Mouse (Mus musculus) MEL (cell line): Measurements from ENCODE around the gene Eef1b2.

Experiments used
- CTCF ChIP-seq, 3 experiments: IDR thresholded peaks in 2 of 3; conservative IDR thresholded peaks in 1 of 3; 2 replicates each; pipeline ENCODE4 v1.5.1; 2011 to 2012; ENCODE audit warnings: low read length in 3 of 3, low read depth in 2 of 3, mild to moderate bottlenecking in 2 of 3, improper control_type of control experiment in 1 of 3, inconsistent platforms in 1 of 3, mixed read lengths in 1 of 3, moderate library complexity in 1 of 3; ENCODE audit not compliant: control insufficient read depth in 1 of 3, insufficient read depth in 1 of 3, poor library complexity in 1 of 3, severe bottlenecking in 1 of 3
- E2F4 ChIP-seq: IDR thresholded peaks from 2 replicates; pipeline ENCODE4 v1.6.1; 2011; ENCODE audit warnings: low read depth, low read length, improper control_type of control experiment, borderline replicate concordance
- EP300 ChIP-seq, 2 experiments: IDR thresholded peaks; 2 replicates each; pipeline ENCODE4 v1.6.1; 2011; ENCODE audit warnings: improper control_type of control experiment in 2 of 2, low read length in 2 of 2, low read depth in 1 of 2, mild to moderate bottlenecking in 1 of 2
- GATA1 ChIP-seq: IDR thresholded peaks from 2 replicates; pipeline ENCODE4 v1.6.1; 2011; ENCODE audit warnings: low read depth, low read length, improper control_type of control experiment
- MAZ ChIP-seq: IDR thresholded peaks from 2 replicates; pipeline ENCODE4 v1.6.1; 2012; ENCODE audit warnings: low read depth, mild to moderate bottlenecking, inconsistent platforms, low read length, improper control_type of control experiment
- MYB ChIP-seq: IDR thresholded peaks from 2 replicates; pipeline ENCODE4 v1.6.1; 2011; ENCODE audit warnings: mild to moderate bottlenecking, low read depth, low read length, improper control_type of control experiment
- POLR2A ChIP-seq, 2 experiments: IDR thresholded peaks; 2 replicates each; pipeline ENCODE4 v1.6.1; 2011 to 2012; ENCODE audit warnings: low read length in 2 of 2, mild to moderate bottlenecking in 2 of 2, control low read depth in 1 of 2, improper control_type of control experiment in 1 of 2, low read depth in 1 of 2, moderate library complexity in 1 of 2; ENCODE audit not compliant: control insufficient read depth in 1 of 2, insufficient read depth in 1 of 2, poor library complexity in 1 of 2
- POLR2AphosphoS2 ChIP-seq: IDR thresholded peaks from 2 replicates; pipeline ENCODE4 v1.6.1; 2011; ENCODE audit warnings: low read length, improper control_type of control experiment
- RAD21 ChIP-seq: IDR thresholded peaks from 2 replicates; pipeline ENCODE4 v1.6.1; 2011; ENCODE audit warnings: mild to moderate bottlenecking, low read depth, low read length, improper control_type of control experiment
- RCOR1 ChIP-seq: IDR thresholded peaks from 2 replicates; pipeline ENCODE4 v1.6.1; 2012; ENCODE audit warnings: low read depth, mild to moderate bottlenecking, inconsistent platforms, low read length, improper control_type of control experiment
- SMC3 ChIP-seq: IDR thresholded peaks from 2 replicates; pipeline ENCODE4 v1.6.1; 2011; ENCODE audit warnings: low read depth, low read length, improper control_type of control experiment
- TCF12 ChIP-seq: IDR thresholded peaks from 2 replicates; pipeline ENCODE4 v1.6.1; 2014; ENCODE audit warnings: low read depth, mild to moderate bottlenecking, inconsistent platforms, low read length, improper control_type of control experiment, moderate library complexity
- USF1 ChIP-seq: IDR thresholded peaks from 2 replicates; pipeline ENCODE4 v1.6.1; 2014; ENCODE audit warnings: low read depth, mild to moderate bottlenecking, inconsistent platforms, low read length, improper control_type of control experiment, moderate library complexity
- ZNF384 ChIP-seq: IDR thresholded peaks from 2 replicates; pipeline ENCODE4 v1.6.1; 2012; ENCODE audit warnings: low read depth, mild to moderate bottlenecking, inconsistent platforms, low read length, improper control_type of control experiment

DNA sequence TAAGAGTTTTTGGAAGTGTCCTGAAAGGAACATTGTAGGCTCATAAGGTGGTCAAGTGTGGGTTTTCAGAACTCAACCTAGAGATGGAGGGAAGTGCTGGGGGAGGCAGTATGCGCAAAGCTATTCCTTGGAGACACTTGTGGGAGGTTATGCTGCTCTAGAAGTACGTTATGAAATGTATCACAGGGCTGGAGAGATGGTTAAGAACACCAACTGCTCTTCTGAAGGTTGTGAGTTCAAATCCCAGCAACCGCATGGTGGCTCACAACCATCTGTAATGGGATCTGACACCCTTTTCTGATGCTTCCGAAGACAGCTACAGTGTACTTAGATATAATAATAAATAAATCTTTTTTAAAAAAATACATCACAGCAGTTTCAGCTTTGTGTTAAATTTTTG lies 3.5 kb downstream of the Eef1b2 start:
- TF ChIP-seq USF1 (no peak), E2F4 (no peak), TCF12 (no peak), CTCF (IDR thresholded peaks at IDR 0.05 in 2 of 3, conservative IDR thresholded peaks at IDR 0.05 in 1 of 3; ENCODE audit: control insufficient read depth in 1 of 3, insufficient read depth in 1 of 3, low read depth in 2 of 3, low read length in 3 of 3, poor library complexity in 1 of 3, severe bottlenecking in 1 of 3) (no peak), ZNF384 (no peak), RCOR1 (no peak), POLR2AphosphoS2 (peak; percentile 55; the same call in 1 of the 2 replicates), MAZ (no peak), EP300 (IDR thresholded peaks at IDR 0.05; ENCODE audit: low read depth in 1 of 2, low read length in 2 of 2) (no peak), POLR2A (IDR thresholded peaks at IDR 0.05; ENCODE audit: control insufficient read depth in 1 of 2, insufficient read depth in 1 of 2, low read depth in 1 of 2, low read length in 2 of 2, poor library complexity in 1 of 2) (peak in 1 of 2 experiments; percentile 59; a peak in 2 of 4 replicates), SMC3 (no peak), GATA1 (no peak), RAD21 (no peak), MYB (no peak)
